Mouse (Mus musculus) cerebellum, adult 2 months (tissue): ENCODE data around the gene Vax2.
A peak's percentile ranks its signal among the peaks of the same experiment; 100 is the strongest.

ENCODE experiments used
- CTCF ChIP-seq: fragments of 200-500 bp; IDR thresholded peaks from 2 replicates; pipeline ENCODE4 v1.5.1; 2011; ENCODE audit warnings: low read depth, mild to moderate bottlenecking, control low read depth, low read length, moderate library complexity, borderline replicate concordance; ENCODE audit not compliant: insufficient read depth
- POLR2A ChIP-seq: fragments of 200-500 bp; IDR thresholded peaks from 2 replicates; pipeline ENCODE4 v1.6.1; 2011; ENCODE audit warnings: low read length, control low read depth, borderline replicate concordance; ENCODE audit not compliant: insufficient read depth

DNA sequence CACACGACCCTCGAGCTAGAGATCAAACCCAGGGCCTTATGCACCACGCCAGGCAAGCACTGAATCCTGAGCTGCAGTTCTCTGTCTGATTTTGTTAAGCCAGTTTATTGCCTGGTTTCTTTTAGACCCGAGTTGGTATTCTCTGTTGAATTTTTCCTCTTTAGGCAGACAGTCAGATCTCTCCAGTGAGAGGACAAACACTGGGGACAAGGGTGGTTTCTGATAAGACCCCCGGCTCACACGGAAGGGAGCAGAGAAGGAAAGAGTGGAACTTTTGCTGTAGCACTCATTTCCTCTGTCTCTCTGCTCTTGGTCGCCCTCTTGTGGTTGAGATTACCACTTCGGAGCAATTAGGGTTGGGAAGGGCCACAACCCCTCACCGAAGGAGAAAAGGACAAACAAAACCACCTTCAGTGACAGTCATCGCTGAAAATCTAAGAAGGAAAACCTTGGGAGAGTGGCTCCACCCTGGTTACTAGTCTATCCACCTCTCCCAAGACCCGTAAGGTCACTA lies 39.2 kb downstream of the Vax2 start:
- TF ChIP-seq POLR2A (no peak), CTCF (peak; percentile 77)
